Mouse (Mus musculus) kidney, postnatal 0 days (tissue): ENCODE data around the gene Wdr35. TPM values are rescaled to one million over a fixed set of nuclear protein-coding genes. Genes with fewer than 3 reads are reported as not detected.

ENCODE experiments used
- ATAC-seq: fragments of 200-750 bp; cut with Nextera tagmentation; replicated peaks from 2 replicates; pipeline ENCODE4 v1.8.0; 2017; ENCODE audit warnings: low read depth, moderate number of reproducible peaks, moderate TSS enrichment, moderate library complexity; ENCODE audit not compliant: low FRiP score
- DNase-seq: peaks from one replicate; pipeline ENCODE4 v3.0.0-alpha.2; 2016; ENCODE audit warnings: low spot score
- H3K27ac ChIP-seq: fragments of 300-500 bp; sonication (generic); 2 replicates; pipeline ENCODE4 v1.5.1; 2014; ENCODE audit warnings: mild to moderate bottlenecking
- H3K27me3 ChIP-seq: fragments of 300-500 bp; sonication (generic); 2 replicates; pipeline ENCODE4 v1.6.1; 2014; ENCODE audit warnings: low read length, mixed read lengths; ENCODE audit not compliant: insufficient read depth
- H3K36me3 ChIP-seq: fragments of 300-500 bp; sonication (generic); 2 replicates; pipeline ENCODE4 v1.6.1; 2014; ENCODE audit warnings: low read length, mixed read lengths; ENCODE audit not compliant: insufficient read depth
- H3K4me1 ChIP-seq: fragments of 300-500 bp; sonication (generic); replicated peaks from 2 replicates; pipeline ENCODE4 v1.6.1; 2014; ENCODE audit warnings: antibody characterized with exemption, low read length, mixed read lengths; ENCODE audit not compliant: insufficient read depth
- H3K4me2 ChIP-seq: fragments of 300-500 bp; sonication (generic); 2 replicates; pipeline ENCODE4 v1.6.1; 2014; ENCODE audit warnings: mild to moderate bottlenecking, low read length, moderate library complexity, mixed read lengths
- H3K4me3 ChIP-seq: fragments of 300-500 bp; sonication (generic); replicated peaks from 2 replicates; pipeline ENCODE4 v1.5.1; 2014; ENCODE audit warnings: low read depth, low read length
- H3K9ac ChIP-seq: fragments of 300-500 bp; sonication (generic); 2 replicates; pipeline ENCODE4 v1.6.1; 2014; ENCODE audit warnings: low read depth, low read length
- H3K9me3 ChIP-seq: fragments of 300-500 bp; sonication (generic); replicated peaks from 2 replicates; pipeline ENCODE4 v1.6.1; 2016; ENCODE audit warnings: low read length, inconsistent platforms, mixed read lengths
- CTCF ChIP-seq: IDR thresholded peaks from 2 replicates; pipeline ENCODE4 v1.5.1; 2016; ENCODE audit warnings: antibody characterized with exemption, low read depth, mild to moderate bottlenecking, moderate library complexity
- WGBS: fragments of 180-500 bp; shearing (Covaris S2); extraction: QIAGEN DNeasy Blood & Tissue Kit; methylation state at CpG from one replicate; pipeline ENCODE4 v1.1.7; 2014; 5-methylcytosine and 5-hydroxymethylcytosine counted together
- polyA plus RNA-seq: library from polyadenylated mRNA; unstranded; fragments of >200 nt; fragmentation: Nextera tagmentation; extraction: Ambion mirVana; gene quantifications from 2 replicates; pipeline ENCODE4 v1.2.1, GENCODE M21; 2015

The Wdr35 gene
- polyA plus RNA-seq, 1 experiment from 2014 or later, result 12.4 TPM

- no peak for ATAC-seq
- no peak overlapping the region for H3K4me3 ChIP-seq
- 9% methylated on average over 5 of the region's 5 CpGs for WGBS
Observed at GRCm38 (mm10) chr12:9002038-9002648, 28.5 kb downstream of the Wdr35 start.

DNA sequence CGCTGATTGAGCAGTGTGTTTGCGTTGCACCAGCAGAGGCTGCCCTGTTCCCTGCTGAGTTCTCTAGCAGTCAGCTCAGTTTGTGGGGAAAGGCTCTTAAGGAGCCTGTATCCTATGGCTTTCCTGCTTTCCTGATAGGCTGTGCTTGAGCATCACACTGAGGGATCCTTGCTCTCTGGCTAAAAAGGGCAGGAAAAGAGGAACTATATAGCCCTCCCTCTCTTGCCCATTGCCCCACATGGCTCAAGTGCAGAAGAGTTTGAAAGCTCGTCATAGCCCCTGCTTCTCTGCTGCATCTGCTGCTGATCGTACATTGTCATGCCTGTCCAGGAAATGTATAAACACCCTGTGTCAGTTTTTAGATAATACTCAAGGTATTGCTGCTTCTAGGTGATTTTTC lies 33.5 kb downstream of the Wdr35 start:
- no peak overlapping the region for H3K27ac ChIP-seq
- no peaks in the 10 kb centered on the region for H3K9me3 ChIP-seq
- no peak for TF ChIP-seq CTCF
- 0 out of 2 replicates have a peak overlapping the region, but pooled peaks have one; percentile 8 for H3K9ac ChIP-seq
- no peaks in the 10 kb centered on the region for H3K4me1 ChIP-seq
- H3K4me2 ChIP-seq, result no peak overlapping the region
- 0 out of 2 replicates have a peak, but pooled peaks cover 6% of the 10 kb centered on the region for H3K36me3 ChIP-seq
- DNase-seq, result no peak
- H3K27me3 ChIP-seq, result no peaks in the 10 kb centered on the region
- ATAC-seq, result no peak
- H3K4me3 ChIP-seq, result no peak overlapping the region
- 64% methylated on average over 4 of the region's 4 CpGs for WGBS

More at GRCm38 (mm10) chr12:9002038-9002648, 28.5 kb downstream of the Wdr35 start:
- TF ChIP-seq CTCF, result peak; percentile 94
- H3K4me1 ChIP-seq, result no peaks in the 10 kb centered on the region
- H3K27ac ChIP-seq, result no peak overlapping the region
- H3K4me2 ChIP-seq, result no peak overlapping the region
- H3K36me3 ChIP-seq, result 0 out of 2 replicates have a peak, but pooled peaks cover 1% of the 10 kb centered on the region
- H3K9ac ChIP-seq, result no peak overlapping the region
- no peaks in the 10 kb centered on the region for H3K9me3 ChIP-seq
- H3K27me3 ChIP-seq, result no peaks in the 10 kb centered on the region
- peak; percentile 95 for DNase-seq

DNA sequence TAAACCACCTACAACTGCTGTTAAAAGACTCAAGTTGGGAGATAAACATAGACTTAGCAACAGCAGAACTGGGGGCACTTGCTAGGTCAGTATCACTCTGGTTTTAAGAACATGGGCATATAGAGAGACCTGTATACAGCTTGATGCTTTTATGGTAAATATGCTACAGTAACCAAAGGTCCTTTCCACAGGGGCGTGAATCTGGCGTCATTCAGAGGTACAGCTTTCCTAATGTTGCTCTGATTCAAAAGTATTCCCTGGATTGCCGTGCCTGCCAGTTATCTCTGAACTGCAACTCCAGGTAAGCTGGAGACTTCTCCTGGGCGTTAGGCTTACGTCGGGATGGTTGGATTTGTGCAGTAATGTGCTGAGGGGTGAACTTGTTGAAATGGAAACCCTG lies 34.1 kb downstream of the Wdr35 start:
- Histone ChIP-seq H3K27me3 (no peaks in the 10 kb centered on the region), H3K4me1 (no peaks in the 10 kb centered on the region), H3K9ac (no peak overlapping the region), H3K9me3 (no peaks in the 10 kb centered on the region), H3K4me3 (no peak overlapping the region), H3K36me3 (0 out of 2 replicates have a peak, but pooled peaks cover 12% of the 10 kb centered on the region), H3K27ac (no peak overlapping the region), H3K4me2 (no peak overlapping the region)
- 93% methylated on average over 6 of the region's 6 CpGs for WGBS
- ATAC-seq, result no peak
- no peak for TF ChIP-seq CTCF
- DNase-seq, result no peak

DNA sequence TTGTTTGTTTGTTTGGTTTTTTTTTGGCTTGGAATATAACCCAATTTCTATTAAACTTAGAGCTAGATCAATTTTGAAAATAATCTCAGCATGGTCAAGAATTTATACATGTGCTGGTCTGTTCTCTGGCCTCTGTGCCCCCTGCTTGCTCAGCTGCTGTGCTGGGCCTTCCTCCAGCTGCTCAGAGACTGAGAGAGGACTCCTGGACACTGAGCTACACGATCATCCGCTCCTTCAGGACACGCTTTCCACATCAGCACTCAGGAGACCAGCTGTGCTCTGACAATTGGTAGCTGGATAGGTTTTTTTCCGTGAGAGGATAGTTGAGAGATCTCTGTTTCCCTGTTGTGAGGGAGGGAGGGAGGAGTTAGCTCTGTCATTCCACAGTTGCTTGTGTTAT lies 36.6 kb downstream of the Wdr35 start:
- Histone ChIP-seq H3K36me3 (0 out of 2 replicates have a peak, but pooled peaks cover 12% of the 10 kb centered on the region), H3K4me3 (no peak overlapping the region), H3K9ac (0 out of 2 replicates have a peak overlapping the region, but pooled peaks have one; percentile 14), H3K27ac (no peak overlapping the region), H3K4me2 (no peak overlapping the region), H3K9me3 (no peaks in the 10 kb centered on the region), H3K27me3 (no peaks in the 10 kb centered on the region), H3K4me1 (no peaks in the 10 kb centered on the region)
- no peak for TF ChIP-seq CTCF
- 54% methylated on average over 4 of the region's 4 CpGs for WGBS
- DNase-seq (no peak), ATAC-seq (no peak)

DNA sequence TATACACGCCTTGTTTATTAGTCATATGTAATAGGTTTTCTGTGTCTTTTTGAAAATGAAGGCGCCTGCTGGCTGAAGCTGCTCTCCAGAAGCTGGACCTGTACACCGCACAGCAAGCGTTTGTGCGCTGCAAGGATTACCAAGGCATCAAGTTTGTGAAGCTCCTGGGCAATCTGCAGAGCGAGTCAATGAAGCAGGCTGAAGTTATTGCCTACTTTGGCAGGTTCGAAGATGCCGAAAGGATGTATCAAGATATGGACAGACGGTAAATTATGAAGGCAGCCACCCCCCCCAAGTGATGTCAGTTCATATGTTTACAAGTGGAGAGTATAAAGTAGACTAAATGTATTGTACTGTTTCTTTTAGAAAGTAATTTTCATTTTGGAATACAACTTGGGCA lies 42.7 kb downstream of the Wdr35 start:
- no peak overlapping the region for H3K27ac ChIP-seq
- no peaks in the 10 kb centered on the region for H3K4me1 ChIP-seq
- no peak for ATAC-seq
- TF ChIP-seq CTCF, result no peak
- no peak overlapping the region for H3K4me2 ChIP-seq
- H3K4me3 ChIP-seq, result no peak overlapping the region
- no peak overlapping the region for H3K9ac ChIP-seq
- DNase-seq, result no peak
- 92% methylated on average over 9 of the region's 9 CpGs for WGBS
- no peaks in the 10 kb centered on the region for H3K27me3 ChIP-seq
- no peaks in the 10 kb centered on the region for H3K9me3 ChIP-seq
- peaks cover 15% of the 10 kb centered on the region for H3K36me3 ChIP-seq

DNA sequence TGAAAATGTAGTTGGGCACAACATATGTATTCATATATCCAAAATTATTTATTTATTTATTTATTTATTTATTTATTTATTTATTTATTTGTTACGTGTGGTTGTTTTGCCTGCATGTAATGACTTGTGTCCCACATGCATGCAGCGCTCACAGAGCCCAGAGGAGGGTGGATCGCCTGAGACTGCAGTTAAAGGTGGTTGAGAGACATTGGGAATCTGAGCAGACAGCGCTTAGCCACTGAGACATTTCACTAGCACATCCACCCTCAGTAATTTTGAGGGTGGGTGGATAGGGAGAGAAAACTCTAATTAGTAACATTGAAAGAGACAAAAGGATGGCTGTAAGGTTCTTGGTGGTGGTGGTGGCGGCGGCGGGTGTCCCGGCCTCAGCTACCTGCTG lies 46.7 kb downstream of the Wdr35 start:
- no peaks in the 10 kb centered on the region for H3K27me3 ChIP-seq
- H3K9me3 ChIP-seq, result no peaks in the 10 kb centered on the region
- H3K27ac ChIP-seq, result no peak overlapping the region
- 94% methylated on average over 8 of the region's 8 CpGs for WGBS
- ATAC-seq, result no peak
- H3K9ac ChIP-seq, result no peak overlapping the region
- no peak for DNase-seq
- no peak for TF ChIP-seq CTCF
- H3K4me1 ChIP-seq, result no peaks in the 10 kb centered on the region
- H3K4me3 ChIP-seq, result no peak overlapping the region
- peaks cover 9% of the 10 kb centered on the region for H3K36me3 ChIP-seq
- no peak overlapping the region for H3K4me2 ChIP-seq

DNA sequence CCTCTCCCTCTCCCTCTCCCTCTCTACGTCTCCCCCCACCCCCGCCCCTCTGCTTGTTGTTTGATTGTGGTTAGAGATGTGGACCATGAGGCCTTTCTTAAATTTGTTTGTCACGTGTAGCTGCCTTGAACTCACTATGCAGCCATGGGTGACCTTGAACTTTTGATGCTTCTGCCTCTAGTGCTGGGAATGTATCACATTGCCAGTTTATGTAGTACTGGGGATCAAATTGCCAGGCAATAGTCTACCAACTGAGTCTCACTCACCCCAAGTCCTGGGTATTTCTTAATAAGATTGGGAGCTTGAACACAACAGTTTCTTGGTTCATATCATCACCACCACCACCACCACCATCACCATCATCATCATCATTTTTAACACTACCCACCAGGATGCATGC lies 47.3 kb downstream of the Wdr35 start:
- peaks cover 12% of the 10 kb centered on the region for H3K36me3 ChIP-seq
- no peak overlapping the region for H3K4me2 ChIP-seq
- WGBS, result 52% methylated on average over 3 of the region's 3 CpGs
- no peaks in the 10 kb centered on the region for H3K4me1 ChIP-seq
- no peak for TF ChIP-seq CTCF
- no peak for DNase-seq
- H3K27me3 ChIP-seq, result no peaks in the 10 kb centered on the region
- H3K9me3 ChIP-seq, result no peaks in the 10 kb centered on the region
- H3K27ac ChIP-seq, result no peak overlapping the region
- no peak overlapping the region for H3K9ac ChIP-seq
- H3K4me3 ChIP-seq, result no peak overlapping the region
- ATAC-seq, result no peak
